Mouse (Mus musculus) thymus, adult 2 months (tissue): Measurements from ENCODE around the gene Gm382.

Experiments
- CTCF ChIP-seq: fragments of 200-500 bp; IDR thresholded peaks from 2 replicates; pipeline ENCODE4 v1.5.1; 2012; ENCODE audit warnings: mild to moderate bottlenecking, control low read depth, low read length, moderate library complexity, borderline replicate concordance; ENCODE audit not compliant: control insufficient read depth, poor library complexity, insufficient read depth; ENCODE audit errors: extremely low read depth
- POLR2A ChIP-seq: fragments of 200-500 bp; IDR thresholded peaks from 2 replicates; pipeline ENCODE4 v1.6.1; 2012; ENCODE audit warnings: mild to moderate bottlenecking, low read length, control low read depth, moderate library complexity; ENCODE audit not compliant: control insufficient read depth, poor library complexity, insufficient read depth; ENCODE audit errors: extremely low read depth

DNA sequence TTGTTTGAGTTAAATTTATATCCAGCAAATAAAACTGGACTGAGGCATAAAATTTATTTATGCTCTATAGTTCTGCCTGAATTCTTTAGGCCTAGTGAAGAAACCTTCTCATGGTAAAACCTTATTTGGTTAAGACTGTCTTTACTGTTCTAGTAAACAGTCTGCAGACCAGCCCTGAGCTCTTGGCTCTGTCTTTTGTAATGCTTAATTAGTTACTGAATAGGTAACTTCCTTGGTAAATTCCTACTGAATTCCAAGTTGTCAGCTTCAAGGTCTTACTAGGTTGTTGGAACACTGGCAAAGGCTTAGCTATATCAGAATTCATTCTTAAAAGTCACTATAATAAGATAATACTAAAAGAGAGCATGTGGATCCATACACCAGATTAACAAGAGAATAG is 53.3 kb downstream of the Gm382 start:
- no peak for TF ChIP-seq POLR2A
- no peak for TF ChIP-seq CTCF
